ENCODE assay signal across 19 mouse cellular contexts in the genomic region with DNA sequence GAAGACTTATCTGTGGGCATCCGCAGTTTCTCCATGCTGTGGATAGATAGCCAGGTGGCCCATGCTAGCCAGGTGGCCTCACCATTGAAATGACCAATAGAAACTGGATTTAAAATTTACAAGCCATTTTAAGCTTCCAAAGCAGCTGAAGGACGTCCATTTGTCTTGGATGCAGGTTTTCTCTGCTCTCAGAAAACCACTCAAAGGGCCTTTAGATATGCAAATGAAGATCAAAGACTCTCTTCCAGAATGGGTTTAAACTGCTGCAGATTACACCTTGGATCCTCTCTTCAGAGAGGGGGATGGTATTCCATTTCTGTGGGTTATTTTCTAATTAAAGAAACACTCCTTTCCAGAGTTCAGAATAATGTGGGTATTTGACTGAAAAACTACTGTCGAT.
DNase-seq lines count a peak whose midpoint lies in the region; TF ChIP-seq lines count a peak whose summit lies in the region.
"Had no signal": no experiment of that assay in that cellular context is flagged by ENCODE, and none has a peak within 500 bp of the region (broad histone marks: within the 10 kb centered on the region; RNA-seq: fewer than 3 reads in every experiment).

No protein-coding gene starts in this region.

- no peak overlapping the region for H3K27ac ChIP-seq in ES-E14 (ENCODE audit: insufficient read depth, low read depth, low read length, poor library complexity, severe bottlenecking)
- H3K27ac ChIP-seq: embryonic facial prominence, embryonic 10.5 days; embryonic facial prominence, embryonic 12.5 days; forebrain, embryonic 13.5 days; forebrain, embryonic 15.5 days had no signal

- peak; percentile 51 for DNase-seq in ES-CJ7 (ENCODE audit: low read depth, low spot score)
- DNase-seq in ES-E14 (ENCODE audit: low read depth, low spot score): peak; percentile 24
- DNase-seq in WW6 (ENCODE audit: low read depth, low spot score): peak; percentile 24
- no peak for DNase-seq in thymus, postnatal 25 days
- no peak for DNase-seq in kidney, postnatal 25 days
- no peak for DNase-seq in layer of hippocampus, adult 9-10 months (ENCODE audit: low spot score)
- DNase-seq: adrenal gland, adult 8-10 months; adrenal gland, postnatal 14 days; adrenal gland, postnatal 36 days; cerebellum, adult 11-12 months; cerebellum, adult 2 months; cerebellum, adult 9-10 months; cerebellum, postnatal 10 days; cerebellum, postnatal 25 days; forebrain, postnatal 0 days had no signal

- no peak overlapping the region for H3K4me3 ChIP-seq in ES-E14 (ENCODE audit: insufficient read depth in 1 of 2, low read depth in 1 of 2, low read length in 2 of 2, poor library complexity in 1 of 2, severe bottlenecking in 1 of 2)
- H3K4me3 ChIP-seq: embryonic facial prominence, embryonic 10.5 days; embryonic facial prominence, embryonic 12.5 days; forebrain, embryonic 13.5 days; forebrain, embryonic 15.5 days had no signal

- peaks cover 0 to 3% of the 10 kb centered on the region in 2 experiments; a peak in 1 of 4 replicates for H3K4me1 ChIP-seq in ES-E14 (ENCODE audit: control insufficient read depth in 2 of 2, insufficient read depth in 2 of 2, low read length in 2 of 2, poor library complexity in 1 of 2)
- H3K4me1 ChIP-seq: embryonic facial prominence, embryonic 10.5 days; embryonic facial prominence, embryonic 12.5 days had no signal

- no peak overlapping the region for H3K9ac ChIP-seq in ES-E14 (ENCODE audit: insufficient read depth, low read depth, low read length, poor library complexity, severe bottlenecking)
- H3K9ac ChIP-seq: embryonic facial prominence, embryonic 12.5 days; forebrain, embryonic 13.5 days; forebrain, embryonic 15.5 days; forebrain, postnatal 0 days had no signal

- H3K36me3 ChIP-seq in ES-E14 (ENCODE audit: control insufficient read depth, insufficient read depth, low read length, poor library complexity, severe bottlenecking): no peaks in the 10 kb centered on the region
- H3K36me3 ChIP-seq: embryonic facial prominence, embryonic 10.5 days; embryonic facial prominence, embryonic 12.5 days; forebrain, embryonic 15.5 days had no signal

- in situ Hi-C loops in ES-E14 (cut with MboI; ENCODE audit: low sequenced_read_pairs in 2 of 2, unreplicated experiment in 2 of 2): no loop called here

- no peaks in the 10 kb centered on the region for H3K9me3 ChIP-seq in ES-E14 (ENCODE audit: control insufficient read depth, insufficient read depth, low read depth, low read length)
- H3K9me3 ChIP-seq: embryonic facial prominence, embryonic 10.5 days; embryonic facial prominence, embryonic 12.5 days; forebrain, embryonic 13.5 days; forebrain, embryonic 15.5 days had no signal

TF ChIP-seq in ES-E14, 5 proteins besides CTCF, POLR2A, EP300 and RAD21:
- no peak for TF ChIP-seq ZC3H11A (IDR thresholded peaks at IDR 0.05; ENCODE audit: borderline replicate concordance, low read depth, low read length)
- TF ChIP-seq HCFC1 (IDR thresholded peaks at IDR 0.05; ENCODE audit: borderline replicate concordance, insufficient read depth, low read length): no peak
- TF ChIP-seq CHD2 (IDR thresholded peaks at IDR 0.05; ENCODE audit: low read depth, low read length): no peak
- TF ChIP-seq ZNF384 (IDR thresholded peaks at IDR 0.05; ENCODE audit: low read depth, low read length): no peak
- no peak for TF ChIP-seq MAFK (IDR thresholded peaks at IDR 0.05; ENCODE audit: insufficient read depth, low read depth, low read length)

Comparison
In these comparisons a context has a peak if more than half of its experiments do, and no peak if none do; other contexts are left out.
1. DNase-seq: peak in ES-CJ7 (single experiment), ES-E14 (single experiment) and WW6 (single experiment); none in thymus, postnatal 25 days (single experiment), kidney, postnatal 25 days (0 of 2) and layer of hippocampus, adult 9-10 months (single experiment).